Mouse (Mus musculus) B cell, adult (primary cell): Measurements from ENCODE around the gene Rrad. TPM values are rescaled to one million over a fixed set of nuclear protein-coding genes. Genes with fewer than 3 reads are reported as not detected.

ENCODE experiments used
- total RNA-seq: library from RNA; stranded (reverse); gene quantifications from 4 replicates; pipeline ENCODE4 v1.2.4, GENCODE M21; 2023; ENCODE audit not compliant: inconsistent age

The Rrad gene
- 27.1 to 35.5 TPM (median 32.1 TPM) in 4 replicates for total RNA-seq

GRCm38 (mm10) chr8:104630981-104631663, at the start of gene Rrad:
Rrad (minus strand) TSS chr8:104631327.

GRCm38 (mm10) chr8:104641426-104642323, 10.5 kb upstream of the Rrad start, which contains the start of gene Ciao2b:
Ciao2b (minus strand) TSS chr8:104641965.

GRCm38 (mm10) chr8:104624161-104624560, 7.0 kb downstream of the Rrad start, which contains the start of gene Cdh16:
Cdh16 (minus strand) TSS chr8:104624396.

GRCm38 (mm10) chr8:104591133-104591834, 39.8 kb downstream of the Rrad start, which contains the start of gene Pdp2:
Pdp2 (plus strand) TSS chr8:104591451.

Other genes with a start within 250 kb of the Rrad start
- gene Cmtm4, start 235.5 kb downstream of the Rrad start, total RNA-seq = 0.48 to 0.72 TPM (median 0.60 TPM) in 4 replicates
- gene Dync1li2, start 188.3 kb downstream of the Rrad start, total RNA-seq = 49.5 to 85.5 TPM (median 58.7 TPM) in 4 replicates
- 2.6 to 4.0 TPM (median 3.4 TPM) in 4 replicates for gene Terb1, start 121.4 kb downstream of the Rrad start, total RNA-seq
- gene Nae1, start 96.7 kb downstream of the Rrad start, total RNA-seq = 35.0 to 43.0 TPM (median 39.4 TPM) in 4 replicates
- 1.1 to 1.5 TPM (median 1.3 TPM) in 4 replicates for gene Car7, start 96.6 kb downstream of the Rrad start, total RNA-seq
- gene Pdp2, start 39.9 kb downstream of the Rrad start, total RNA-seq = 9.1 to 9.9 TPM (median 9.3 TPM) in 4 replicates
- not detected in 4 replicates for gene Cdh16, start 6.9 kb downstream of the Rrad start, total RNA-seq
- 25.5 to 31.5 TPM (median 28.1 TPM) in 4 replicates for gene Ciao2b, start 10.6 kb upstream of the Rrad start, total RNA-seq
- not detected in 4 replicates for gene Ces2a, start 102.7 kb upstream of the Rrad start, total RNA-seq
- not detected in 4 replicates for gene Ces2b, start 200.2 kb upstream of the Rrad start, total RNA-seq
- gene Ces2c, start 215.7 kb upstream of the Rrad start, total RNA-seq = not detected in 4 replicates